8 mouse cellular contexts compared by ENCODE assay signal in the genomic region with DNA sequence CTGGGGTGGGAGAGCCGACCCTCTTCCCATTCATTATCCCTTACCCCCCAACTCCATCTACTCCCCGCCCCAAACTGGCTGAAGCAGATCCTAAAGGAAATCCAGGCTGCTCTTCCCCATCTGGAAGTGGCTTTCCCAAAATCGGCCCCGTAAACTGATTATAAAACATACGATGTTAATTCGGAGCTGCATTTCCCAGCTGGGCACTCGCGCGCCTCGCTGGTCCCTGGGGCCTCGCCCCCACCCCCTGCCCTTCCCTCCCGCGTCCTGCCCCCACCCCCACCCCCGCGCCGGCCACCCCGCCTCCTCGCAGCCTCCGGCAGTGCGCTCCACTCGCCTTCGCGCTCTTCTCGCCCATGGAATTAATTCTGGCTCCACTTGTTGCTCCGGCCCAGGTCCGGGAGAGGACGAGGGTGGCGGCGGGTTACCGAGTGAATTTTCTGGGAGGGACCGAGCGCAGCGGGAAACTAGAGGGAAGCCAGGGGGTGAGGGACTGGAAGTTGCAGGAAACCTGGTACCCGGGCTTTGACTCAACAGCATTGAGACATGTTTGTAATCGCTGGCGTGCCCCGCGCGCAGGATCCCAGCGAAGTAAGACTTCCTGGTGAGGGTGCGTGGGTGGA. TPM values are rescaled to one million over a fixed set of nuclear protein-coding genes. Genes with fewer than 3 reads are reported as not detected.
A peak's percentile ranks its signal among the peaks of the same experiment; 100 is the strongest.
DNase-seq lines count a peak whose midpoint lies in the region; ATAC-seq lines count a peak whose summit lies in the region.

No protein-coding gene starts in this region.

- H3K9me3 ChIP-seq in embryonic facial prominence, embryonic 14.5 days (ENCODE audit: control insufficient read depth, low read length), result no peaks in the 10 kb centered on the region
- H3K9me3 ChIP-seq in hindbrain, embryonic 11.5 days (ENCODE audit: control insufficient read depth, low read length), result no peaks in the 10 kb centered on the region
- no peaks in the 10 kb centered on the region for H3K9me3 ChIP-seq in lung, embryonic 15.5 days
- no peaks in the 10 kb centered on the region for H3K9me3 ChIP-seq in stomach, embryonic 15.5 days

- peaks cover 9% of the 10 kb centered on the region; the same call in 1 of the 2 replicates for H3K27me3 ChIP-seq in embryonic facial prominence, embryonic 14.5 days (replicated peaks; ENCODE audit: control insufficient read depth, insufficient read depth, low read length)
- H3K27me3 ChIP-seq in hindbrain, embryonic 11.5 days (ENCODE audit: control insufficient read depth, insufficient read depth, low read length), result peaks cover 4% of the 10 kb centered on the region
- H3K27me3 ChIP-seq in lung, embryonic 15.5 days, result peaks cover 74% of the 10 kb centered on the region
- peaks cover 24% of the 10 kb centered on the region for H3K27me3 ChIP-seq in stomach, embryonic 15.5 days (replicated peaks)

- DNase-seq in ovary, postnatal 36 days (ENCODE audit: low spot score), result peak; percentile 27
- no peak for DNase-seq in ovary, postnatal 14 days (ENCODE audit: low spot score)
- DNase-seq in embryonic facial prominence, embryonic 14.5 days (ENCODE audit: low spot score), result peak; percentile 76
- peak; percentile 62 for DNase-seq in hindbrain, embryonic 11.5 days (ENCODE audit: low spot score)
- DNase-seq in spleen, postnatal 10 days (ENCODE audit: low spot score in 2 of 2), result no peak
- DNase-seq in natural killer cell, adult 2 months (ENCODE audit: low spot score in 2 of 2), result no peak

- H3K4me1 ChIP-seq in embryonic facial prominence, embryonic 14.5 days (ENCODE audit: control insufficient read depth, insufficient read depth, low read length), result 0 out of 2 replicates have a peak, but pooled peaks cover 6% of the 10 kb centered on the region
- H3K4me1 ChIP-seq in hindbrain, embryonic 11.5 days (replicated peaks; ENCODE audit: control insufficient read depth, insufficient read depth, low read length), result peaks cover 10% of the 10 kb centered on the region
- H3K4me1 ChIP-seq in lung, embryonic 15.5 days, result peaks cover 31% of the 10 kb centered on the region
- H3K4me1 ChIP-seq in stomach, embryonic 15.5 days, result peaks cover 5% of the 10 kb centered on the region

- under 1% methylated on average over 36 of the region's 41 CpGs for WGBS in embryonic facial prominence, embryonic 14.5 days
- WGBS in hindbrain, embryonic 11.5 days, result 1% methylated on average over 32 of the region's 41 CpGs
- under 1% methylated on average over 40 of the region's 41 CpGs for WGBS in lung, embryonic 15.5 days
- WGBS in stomach, embryonic 15.5 days, result 1% methylated on average over 41 of the region's 41 CpGs

- peak overlapping the region; percentile 96 for H3K9ac ChIP-seq in embryonic facial prominence, embryonic 14.5 days (ENCODE audit: low read depth, low read length)
- H3K9ac ChIP-seq in hindbrain, embryonic 11.5 days (ENCODE audit: low read depth, low read length), result peak overlapping the region; percentile 69
- H3K9ac ChIP-seq in lung, embryonic 15.5 days, result peak overlapping the region; percentile 28; the same call in 1 of the 2 replicates
- H3K9ac ChIP-seq in stomach, embryonic 15.5 days, result 0 out of 2 replicates have a peak overlapping the region, but pooled peaks have one; percentile 7

- peaks cover 43% of the 10 kb centered on the region for H3K36me3 ChIP-seq in embryonic facial prominence, embryonic 14.5 days (ENCODE audit: control insufficient read depth, insufficient read depth, low read length)
- no peaks in the 10 kb centered on the region for H3K36me3 ChIP-seq in hindbrain, embryonic 11.5 days (ENCODE audit: control insufficient read depth, insufficient read depth, low read length)
- no peaks in the 10 kb centered on the region for H3K36me3 ChIP-seq in lung, embryonic 15.5 days
- H3K36me3 ChIP-seq in stomach, embryonic 15.5 days, result no peaks in the 10 kb centered on the region

- ATAC-seq in embryonic facial prominence, embryonic 14.5 days (ENCODE audit: low read depth), result no peak; the same call in 1 of the 2 replicates
- peak; percentile 50 for ATAC-seq in hindbrain, embryonic 11.5 days (ENCODE audit: low FRiP score)
- no peak for ATAC-seq in lung, embryonic 15.5 days (ENCODE audit: borderline replicate concordance, extremely low read depth, low FRiP score, low TSS enrichment)
- ATAC-seq in stomach, embryonic 15.5 days (ENCODE audit: insufficient read depth, low FRiP score, low read depth), result 0 out of 2 replicates have a peak, but pooled peaks have one; percentile 27

- H3K4me2 ChIP-seq in embryonic facial prominence, embryonic 14.5 days (ENCODE audit: low read depth, low read length), result peak overlapping the region; percentile 84
- peak overlapping the region; percentile 87 for H3K4me2 ChIP-seq in hindbrain, embryonic 11.5 days (replicated peaks; ENCODE audit: low read depth, low read length)
- H3K4me2 ChIP-seq in lung, embryonic 15.5 days, result peak overlapping the region; percentile 82
- peak overlapping the region; percentile 90 for H3K4me2 ChIP-seq in stomach, embryonic 15.5 days

- peak overlapping the region; percentile 86 for H3K4me3 ChIP-seq in embryonic facial prominence, embryonic 14.5 days (ENCODE audit: low read depth, low read length)
- H3K4me3 ChIP-seq in hindbrain, embryonic 11.5 days (ENCODE audit: low read depth, low read length), result peak overlapping the region; percentile 78
- peak overlapping the region; percentile 69 for H3K4me3 ChIP-seq in lung, embryonic 15.5 days
- H3K4me3 ChIP-seq in stomach, embryonic 15.5 days (replicated peaks), result peak overlapping the region; percentile 70

- H3K27ac ChIP-seq in embryonic facial prominence, embryonic 14.5 days (replicated peaks; ENCODE audit: low read depth, low read length), result peak overlapping the region; percentile 99
- peak overlapping the region; percentile 88 for H3K27ac ChIP-seq in hindbrain, embryonic 11.5 days (ENCODE audit: low read depth, low read length)
- H3K27ac ChIP-seq in lung, embryonic 15.5 days, result no peak overlapping the region
- peak overlapping the region; percentile 37; the same call in 1 of the 2 replicates for H3K27ac ChIP-seq in stomach, embryonic 15.5 days

RNA-seq across cellular contexts. Expression of gene Wnt5a, which starts 6.6 kb away (rescaled TPM):
- polyA plus RNA-seq in embryonic facial prominence, embryonic 14.5 days (2014; fragmentation: Nextera tagmentation; extraction: Ambion mirVana), result 58.6 and 68.9 TPM in 2 replicates
- 49.1 and 49.6 TPM in 2 replicates for polyA plus RNA-seq in hindbrain, embryonic 11.5 days (2014; fragmentation: Nextera tagmentation; extraction: Ambion mirVana)
- 18.2 and 18.5 TPM in 2 replicates for polyA plus RNA-seq in lung, embryonic 15.5 days (2015; fragmentation: Nextera tagmentation; extraction: Ambion mirVana)
- polyA plus RNA-seq in stomach, embryonic 15.5 days (2015; fragmentation: Nextera tagmentation; extraction: Ambion mirVana), result 22.3 and 27.5 TPM in 2 replicates

Comparison
In these comparisons a context has a peak if more than half of its experiments do, and no peak if none do; other contexts are left out.
1. DNase-seq: peak in ovary, postnatal 36 days (single experiment), embryonic facial prominence, embryonic 14.5 days (single experiment) and hindbrain, embryonic 11.5 days (single experiment); none in ovary, postnatal 14 days (single experiment), spleen, postnatal 10 days (0 of 2) and natural killer cell, adult 2 months (0 of 2).
2. ATAC-seq: peak in hindbrain, embryonic 11.5 days (single experiment) and stomach, embryonic 15.5 days (single experiment); none in embryonic facial prominence, embryonic 14.5 days (single experiment) and lung, embryonic 15.5 days (single experiment).
3. H3K9ac ChIP-seq: peak in every context shown above with its lines; median percentile 96 in embryonic facial prominence, embryonic 14.5 days; 69 in hindbrain, embryonic 11.5 days; 28 in lung, embryonic 15.5 days; 7 in stomach, embryonic 15.5 days.
4. Peak in every context shown above with its lines, with median percentiles within 50 percentile points of each other: H3K4me2 ChIP-seq and H3K4me3 ChIP-seq.